Mouse (Mus musculus): Measurements from ENCODE around the gene Morc4. TPM values are rescaled to one million over a fixed set of nuclear protein-coding genes. Genes with fewer than 3 reads are reported as not detected.

The Morc4 gene
- polyA plus RNA-seq, 1 experiment from 2014 or later, result 20.7 TPM

GRCm38 (mm10) chrX:139803028-139803427 lies 68.4 kb downstream of the Morc4 start:
- 73% methylated on average over 2 of the region's 2 CpGs for WGBS
- Histone ChIP-seq H3K27ac (no peak overlapping the region), H3K4me2 (replicated peaks) (no peak overlapping the region), H3K36me3 (no peaks in the 10 kb centered on the region), H3K9me3 (no peaks in the 10 kb centered on the region), H3K4me1 (0 out of 2 replicates have a peak, but pooled peaks cover 2% of the 10 kb centered on the region), H3K4me3 (no peak overlapping the region), H3K9ac (no peak overlapping the region), H3K27me3 (peaks cover 32% of the 10 kb centered on the region)
- ATAC-seq (ENCODE audit: low FRiP score, low read depth), result no peak

GRCm38 (mm10) chrX:139800406-139800878 lies 71.0 kb downstream of the Morc4 start, which contains the start of gene Cldn2:
Gene Cldn2, plus strand, starts transcription at chrX:139800828.
- Histone ChIP-seq H3K27me3 (peaks cover 40% of the 10 kb centered on the region), H3K9me3 (no peaks in the 10 kb centered on the region), H3K4me1 (no peaks in the 10 kb centered on the region), H3K36me3 (no peaks in the 10 kb centered on the region), H3K9ac (no peak within 1 kb of the TSS), H3K27ac (no peak within 1 kb of the TSS), H3K4me3 (no peak within 1 kb of the TSS), H3K4me2 (replicated peaks) (no peak within 1 kb of the TSS)
- 59% methylated on average over 8 of the region's 8 CpGs for WGBS
- no peak for ATAC-seq (ENCODE audit: low FRiP score, low read depth)

DNA sequence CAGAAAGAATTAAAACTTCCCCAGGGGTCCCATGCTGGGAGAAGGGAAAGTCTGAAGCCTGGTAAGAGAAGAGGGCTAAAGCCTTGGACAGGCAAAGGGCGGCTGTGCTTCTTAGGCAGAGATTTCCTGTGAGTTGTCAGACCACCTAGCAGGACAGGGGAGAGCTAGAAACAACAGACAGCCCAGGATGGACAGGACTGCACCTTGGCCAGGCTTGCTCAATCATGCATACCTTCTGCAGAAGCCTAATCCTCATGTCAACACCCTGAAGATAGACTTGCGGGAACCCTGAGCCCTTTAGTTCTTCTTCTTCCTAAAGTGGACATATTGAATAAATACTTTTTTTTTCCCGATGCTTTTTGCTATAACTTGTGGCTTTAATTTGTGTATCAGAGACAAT lies 71.5 kb downstream of the Morc4 start:
- 73% methylated on average over 3 of the region's 3 CpGs for WGBS
- H3K27ac ChIP-seq, result no peak overlapping the region
- H3K4me1 ChIP-seq, result no peaks in the 10 kb centered on the region
- no peaks in the 10 kb centered on the region for H3K9me3 ChIP-seq
- no peak for ATAC-seq (ENCODE audit: low FRiP score, low read depth)
- H3K36me3 ChIP-seq, result no peaks in the 10 kb centered on the region
- peaks cover 42% of the 10 kb centered on the region for H3K27me3 ChIP-seq
- no peak overlapping the region for H3K4me3 ChIP-seq
- no peak overlapping the region for H3K4me2 ChIP-seq (replicated peaks)
- H3K9ac ChIP-seq, result no peak overlapping the region

DNA sequence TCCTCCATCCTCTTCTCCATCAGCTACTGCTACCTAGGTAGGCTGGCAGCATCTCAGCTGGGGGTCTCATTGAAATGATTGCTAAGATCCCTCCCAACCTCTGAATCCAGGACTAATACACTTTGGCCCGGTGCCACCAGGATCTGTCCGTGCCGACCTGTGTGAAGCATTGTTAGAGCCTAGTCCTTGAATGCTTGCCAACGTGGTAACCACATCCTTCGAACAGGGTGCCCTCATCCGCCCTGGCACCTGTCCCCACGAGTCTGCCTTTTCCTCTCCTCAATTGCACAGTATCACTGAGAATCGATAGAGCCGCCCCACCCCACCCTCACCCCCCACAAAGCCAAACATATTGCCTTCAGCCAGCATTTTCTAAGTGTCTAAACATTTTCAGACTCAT lies 73.6 kb downstream of the Morc4 start:
- Histone ChIP-seq H3K9ac (no peak overlapping the region), H3K9me3 (no peaks in the 10 kb centered on the region), H3K4me2 (replicated peaks) (no peak overlapping the region), H3K27me3 (peaks cover 40% of the 10 kb centered on the region), H3K4me1 (no peaks in the 10 kb centered on the region), H3K4me3 (no peak overlapping the region), H3K36me3 (no peaks in the 10 kb centered on the region), H3K27ac (no peak overlapping the region)
- no peak for ATAC-seq (ENCODE audit: low FRiP score, low read depth)
- 75% methylated on average over 9 of the region's 9 CpGs for WGBS

DNA sequence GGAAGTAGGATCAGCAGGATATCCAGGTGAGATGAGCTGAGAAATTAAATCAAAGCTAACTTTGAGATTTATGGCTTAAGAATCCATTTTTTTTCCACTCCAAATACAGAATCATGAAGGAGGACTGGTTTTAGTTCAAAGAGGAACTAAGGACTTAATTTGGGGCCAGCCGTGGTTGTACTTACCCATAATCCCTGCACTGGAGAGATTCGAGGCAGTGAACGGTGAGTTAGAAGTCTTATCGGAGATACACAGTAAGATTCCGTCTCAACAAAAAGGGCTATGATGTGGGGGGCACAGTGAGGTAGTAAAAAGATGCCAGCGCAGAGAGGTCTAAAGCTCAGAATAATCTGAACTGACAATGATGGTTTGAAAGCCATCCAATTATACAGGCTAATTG lies 75.4 kb downstream of the Morc4 start:
- no peaks in the 10 kb centered on the region for H3K36me3 ChIP-seq
- H3K9me3 ChIP-seq, result no peaks in the 10 kb centered on the region
- no peak overlapping the region for H3K27ac ChIP-seq
- no peak for ATAC-seq (ENCODE audit: low FRiP score, low read depth)
- no peaks in the 10 kb centered on the region for H3K4me1 ChIP-seq
- no peak overlapping the region for H3K9ac ChIP-seq
- no peak overlapping the region for H3K4me2 ChIP-seq (replicated peaks)
- H3K27me3 ChIP-seq, result peaks cover 36% of the 10 kb centered on the region; the same call in 1 of the 2 replicates
- no peak overlapping the region for H3K4me3 ChIP-seq
- WGBS, result 76% methylated on average over 6 of the region's 6 CpGs

- Histone ChIP-seq H3K4me3 (no peak overlapping the region), H3K4me1 (no peaks in the 10 kb centered on the region), H3K9me3 (no peaks in the 10 kb centered on the region), H3K4me2 (replicated peaks) (no peak overlapping the region), H3K27me3 (peaks cover 37% of the 10 kb centered on the region; the same call in 1 of the 2 replicates), H3K9ac (no peak overlapping the region), H3K27ac (no peak overlapping the region), H3K36me3 (no peaks in the 10 kb centered on the region)
- 83% methylated on average over 7 of the region's 7 CpGs for WGBS
- ATAC-seq (ENCODE audit: low FRiP score, low read depth), result no peak
Measured at GRCm38 (mm10) chrX:139794072-139794845, 77.2 kb downstream of the Morc4 start.

- peaks cover 42% of the 10 kb centered on the region for H3K27me3 ChIP-seq
- H3K4me1 ChIP-seq, result no peaks in the 10 kb centered on the region
- no peak for ATAC-seq (ENCODE audit: low FRiP score, low read depth)
- 27% methylated on average over 1 of the region's 1 CpGs for WGBS
- H3K9me3 ChIP-seq, result no peaks in the 10 kb centered on the region
- no peak overlapping the region for H3K27ac ChIP-seq
- no peaks in the 10 kb centered on the region for H3K36me3 ChIP-seq
- no peak overlapping the region for H3K4me2 ChIP-seq (replicated peaks)
- no peak overlapping the region for H3K4me3 ChIP-seq
- no peak overlapping the region for H3K9ac ChIP-seq
Measured at GRCm38 (mm10) chrX:139785764-139786163, 85.7 kb downstream of the Morc4 start.

- H3K4me1 ChIP-seq, result no peaks in the 10 kb centered on the region
- no peak overlapping the region for H3K27ac ChIP-seq
- ATAC-seq (ENCODE audit: low FRiP score, low read depth), result no peak
- H3K9ac ChIP-seq, result no peak overlapping the region
- H3K36me3 ChIP-seq, result no peaks in the 10 kb centered on the region
- peaks cover 49% of the 10 kb centered on the region for H3K27me3 ChIP-seq
- H3K9me3 ChIP-seq, result no peaks in the 10 kb centered on the region
- no peak overlapping the region for H3K4me2 ChIP-seq (replicated peaks)
- H3K4me3 ChIP-seq, result no peak overlapping the region
- whole genome bisulfite sequencing, result 64% methylated on average over 3 of the region's 3 CpGs
Measured at GRCm38 (mm10) chrX:139783045-139783422, 88.4 kb downstream of the Morc4 start.

- H3K27ac ChIP-seq, result no peak within 1 kb of the TSS
- H3K4me1 ChIP-seq, result no peaks in the 10 kb centered on the region
- no peak for ATAC-seq (ENCODE audit: low FRiP score, low read depth)
- no peaks in the 10 kb centered on the region for H3K36me3 ChIP-seq
- H3K9ac ChIP-seq, result no peak within 1 kb of the TSS
- H3K9me3 ChIP-seq, result no peaks in the 10 kb centered on the region
- 30% methylated on average over 6 of the region's 6 CpGs for WGBS
- no peak within 1 kb of the TSS for H3K4me3 ChIP-seq
- H3K4me2 ChIP-seq (replicated peaks), result no peak within 1 kb of the TSS
- H3K27me3 ChIP-seq, result peaks cover 51% of the 10 kb centered on the region
Measured at GRCm38 (mm10) chrX:139782278-139783044, 89.0 kb downstream of the Morc4 start, which contains the start of gene Ripply1. Gene Ripply1, minus strand, starts transcription at chrX:139782353.

DNA sequence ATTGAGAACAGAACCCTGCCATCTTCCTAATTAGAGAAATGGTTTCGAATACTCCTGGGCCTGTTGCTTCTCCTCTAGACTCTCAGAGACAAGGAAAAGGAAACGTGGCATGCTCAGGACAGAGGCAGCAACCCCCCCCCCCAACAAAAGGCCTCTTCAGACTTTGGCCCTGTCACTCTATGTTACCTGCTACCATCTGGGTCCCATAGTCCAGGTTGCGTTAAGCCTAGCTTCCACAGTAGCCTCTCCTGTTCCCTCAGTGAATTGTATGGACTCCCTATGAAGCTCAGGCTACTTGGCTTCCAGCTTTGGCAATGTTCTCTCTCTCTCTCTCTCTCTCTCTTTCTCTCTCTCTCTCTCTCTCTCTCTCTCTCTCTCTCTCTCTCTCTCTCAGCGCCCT lies 89.9 kb downstream of the Morc4 start:
- ATAC-seq (ENCODE audit: low FRiP score, low read depth), result no peak
- no peak overlapping the region for H3K9ac ChIP-seq
- no peaks in the 10 kb centered on the region for H3K36me3 ChIP-seq
- H3K9me3 ChIP-seq, result no peaks in the 10 kb centered on the region
- H3K27ac ChIP-seq, result no peak overlapping the region
- 76% methylated on average over 4 of the region's 4 CpGs for WGBS
- H3K4me1 ChIP-seq, result no peaks in the 10 kb centered on the region
- H3K27me3 ChIP-seq, result peaks cover 55% of the 10 kb centered on the region
- H3K4me3 ChIP-seq, result no peak overlapping the region
- H3K4me2 ChIP-seq (replicated peaks), result no peak overlapping the region

GRCm38 (mm10) chrX:139780988-139781387 lies 90.5 kb downstream of the Morc4 start:
- ATAC-seq (ENCODE audit: low FRiP score, low read depth), result no peak

GRCm38 (mm10) chrX:139779401-139779800 lies 92.1 kb downstream of the Morc4 start:
- no peak overlapping the region for H3K4me3 ChIP-seq
- no peaks in the 10 kb centered on the region for H3K36me3 ChIP-seq
- no peaks in the 10 kb centered on the region for H3K4me1 ChIP-seq
- H3K9me3 ChIP-seq, result no peaks in the 10 kb centered on the region
- H3K27me3 ChIP-seq, result peaks cover 51% of the 10 kb centered on the region
- H3K27ac ChIP-seq, result no peak overlapping the region
- ATAC-seq (ENCODE audit: low FRiP score, low read depth), result no peak
- 85% methylated on average over 5 of the region's 5 CpGs for WGBS
- no peak overlapping the region for H3K4me2 ChIP-seq (replicated peaks)
- H3K9ac ChIP-seq, result no peak overlapping the region

More at GRCm38 (mm10) chrX:139780988-139781387, 90.5 kb downstream of the Morc4 start:
- no peaks in the 10 kb centered on the region for H3K4me1 ChIP-seq
- no peaks in the 10 kb centered on the region for H3K9me3 ChIP-seq
- H3K4me3 ChIP-seq, result no peak overlapping the region
- 40% methylated on average over 3 of the region's 3 CpGs for WGBS
- H3K27ac ChIP-seq, result no peak overlapping the region
- H3K36me3 ChIP-seq, result no peaks in the 10 kb centered on the region
- H3K9ac ChIP-seq, result no peak overlapping the region
- peaks cover 51% of the 10 kb centered on the region for H3K27me3 ChIP-seq
- no peak overlapping the region for H3K4me2 ChIP-seq (replicated peaks)
